Mouse (Mus musculus): ENCODE measurements at regions not wholly inside any gene's neighbourhood (a gene's known extent, or its start where the extent isn't known, plus 50 kb on each side); places are given as distances from the start of the nearest gene placed in this dataset.
"Not testable (repeated sequence)": the region's sequence is repeated elsewhere in the genome, so short reads cannot be mapped to it uniquely, and the experiment has no call there.

GRCm38 (mm10) chr11:45424066-45424465, 427.8 kb upstream of the Clint1 start:
- not testable (repeated sequence) for DNase-seq (ENCODE audit: low read depth, low spot score)

- no peak for DNase-seq (ENCODE audit: low read depth, low spot score)
Measured at GRCm38 (mm10) chr11:45440937-45441720, 410.7 kb upstream of the Clint1 start.

DNA sequence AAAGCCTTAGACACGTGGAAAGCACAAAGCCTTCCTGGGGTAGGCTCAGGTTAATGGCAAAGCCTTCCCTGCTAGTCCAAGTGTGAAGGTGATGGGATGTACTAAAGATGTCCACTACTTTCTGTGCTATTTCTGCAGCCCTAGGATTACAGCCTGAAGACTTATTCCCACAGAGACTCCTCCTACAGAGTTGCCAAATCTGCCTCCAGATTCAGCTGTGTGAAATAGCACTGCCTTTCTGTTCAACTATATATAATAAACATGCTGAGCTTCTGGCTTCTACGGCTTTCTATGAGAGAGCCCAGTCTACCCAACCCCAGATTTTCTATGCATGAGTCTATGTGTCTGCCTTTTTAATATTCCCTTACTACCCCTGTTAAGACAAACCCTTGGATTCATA, 405.3 kb upstream of the Clint1 start:
- no peak for DNase-seq (ENCODE audit: low read depth, low spot score)

DNA sequence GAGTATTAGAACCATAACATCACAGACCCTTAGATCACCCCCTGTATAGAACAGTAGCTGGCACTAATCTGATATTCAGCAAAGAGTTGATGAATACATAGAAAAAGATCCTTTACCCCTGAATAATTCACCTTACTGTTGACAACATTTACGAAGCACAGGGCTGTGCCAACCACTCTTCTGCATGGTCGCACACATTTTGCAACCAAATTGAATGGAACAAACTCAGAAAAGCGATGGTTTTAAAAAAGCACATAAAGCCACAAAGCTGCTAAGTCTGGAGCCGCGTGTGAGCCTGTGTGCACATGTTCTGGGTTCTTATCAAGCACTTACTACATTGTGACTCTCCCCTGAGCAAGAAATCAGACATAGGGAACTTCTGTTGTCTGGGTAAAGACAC, 397.6 kb upstream of the Clint1 start:
- DNase-seq (ENCODE audit: low read depth, low spot score): no peak

DNA sequence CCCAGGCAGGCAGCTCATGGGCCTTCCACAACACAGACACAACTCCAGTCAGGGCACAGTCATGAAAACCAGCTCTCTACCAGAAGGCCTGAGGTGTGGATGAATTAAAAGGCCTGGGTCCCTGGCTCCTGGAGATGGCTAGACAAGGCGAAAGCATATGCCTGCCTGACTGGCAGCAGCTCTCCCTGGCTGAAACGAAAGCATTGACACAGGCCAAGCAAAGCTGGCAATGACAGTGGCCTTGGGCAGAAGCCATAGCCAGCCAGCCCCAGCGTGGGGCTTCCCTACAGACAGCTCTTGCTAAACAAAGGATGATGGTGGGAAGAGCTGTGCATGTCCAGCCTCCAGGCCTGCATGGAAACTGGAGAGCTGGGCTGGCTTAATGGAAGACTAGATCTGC, 396.9 kb upstream of the Clint1 start:
- DNase-seq (ENCODE audit: low read depth, low spot score): no peak

GRCm38 (mm10) chr11:45456724-45457123, 395.1 kb upstream of the Clint1 start:
- DNase-seq (ENCODE audit: low read depth, low spot score): no peak

- DNase-seq (ENCODE audit: low read depth, low spot score): no peak
Measured at GRCm38 (mm10) chr11:45457597-45457996, 394.3 kb upstream of the Clint1 start.

- DNase-seq (ENCODE audit: low read depth, low spot score): no peak
Measured at GRCm38 (mm10) chr11:45460000-45460792, 391.7 kb upstream of the Clint1 start.

DNA sequence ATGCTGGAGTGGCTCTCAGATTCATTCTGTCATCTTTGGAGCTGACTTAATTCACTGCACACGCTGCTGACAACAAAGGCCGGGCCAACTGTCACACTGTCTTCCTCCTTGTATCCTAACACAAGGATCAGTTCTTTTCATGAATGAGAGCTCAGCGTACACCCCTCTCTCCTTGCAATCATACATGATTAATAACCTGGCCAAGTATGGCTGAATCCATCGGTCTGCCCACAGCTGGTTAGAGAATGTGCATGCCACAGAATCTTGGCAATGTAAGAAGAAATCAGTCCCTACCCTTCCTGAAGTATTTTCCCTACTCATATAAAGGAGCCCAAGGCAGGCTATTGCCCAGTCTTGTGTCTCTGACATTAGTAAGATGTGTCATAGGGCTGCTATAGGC, 387.4 kb upstream of the Clint1 start:
- DNase-seq (ENCODE audit: low read depth, low spot score): no peak

- DNase-seq (ENCODE audit: low read depth, low spot score): no peak
Measured at GRCm38 (mm10) chr11:45466350-45466749, 385.5 kb upstream of the Clint1 start.

DNA sequence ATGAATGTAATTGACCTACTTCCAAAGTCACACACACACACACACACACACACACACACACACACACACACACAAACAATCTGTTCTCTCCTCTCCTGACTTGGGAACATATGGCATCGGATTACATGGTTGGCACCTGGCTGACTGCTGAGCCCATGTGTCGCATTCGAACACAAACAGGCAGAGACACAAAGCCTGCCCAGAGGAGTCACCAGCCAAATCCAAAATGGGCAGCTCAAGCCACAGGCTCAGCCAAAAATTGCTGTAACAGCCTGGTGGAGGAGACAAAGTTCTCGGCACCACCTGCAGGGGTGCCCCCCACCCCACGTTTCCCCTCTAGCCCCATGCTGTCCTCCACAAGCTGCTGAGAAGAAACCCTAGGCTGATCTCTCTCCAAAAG, 379.7 kb upstream of the Clint1 start:
- DNase-seq (ENCODE audit: low read depth, low spot score): no peak

GRCm38 (mm10) chr11:45476917-45477316, 374.9 kb upstream of the Clint1 start:
- no peak for DNase-seq (ENCODE audit: low read depth, low spot score)

- no peak for DNase-seq (ENCODE audit: low read depth, low spot score)
Measured at GRCm38 (mm10) chr11:45485950-45486349, 365.9 kb upstream of the Clint1 start.

- no peak for DNase-seq (ENCODE audit: low read depth, low spot score)
Measured at GRCm38 (mm10) chr11:45491021-45491967, 360.6 kb upstream of the Clint1 start.

GRCm38 (mm10) chr11:45495246-45495645, 356.6 kb upstream of the Clint1 start:
- DNase-seq (ENCODE audit: low read depth, low spot score): no peak

GRCm38 (mm10) chr11:45508566-45508965, 343.3 kb upstream of the Clint1 start:
- no peak for DNase-seq (ENCODE audit: low read depth, low spot score)

DNA sequence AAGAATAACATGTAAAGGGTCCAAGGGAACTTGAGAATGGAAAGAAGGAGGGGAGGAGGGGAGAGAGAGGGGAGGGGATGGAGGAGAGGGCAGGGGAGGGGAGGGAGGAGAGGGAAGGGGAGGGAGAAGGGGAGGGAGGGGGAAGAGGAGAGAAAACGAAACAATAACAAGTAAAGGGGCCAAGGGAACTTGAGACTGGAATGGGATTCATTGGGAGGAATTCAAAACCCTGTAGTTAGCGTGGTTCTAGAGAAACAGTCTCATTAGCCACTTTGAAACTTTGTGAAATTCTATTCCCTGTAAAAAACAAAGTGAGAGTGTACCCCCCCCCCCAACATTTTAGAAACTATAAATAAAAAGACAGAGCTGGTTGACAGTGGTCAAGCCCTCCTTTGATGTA, 342.6 kb upstream of the Clint1 start:
- no peak for DNase-seq (ENCODE audit: low read depth, low spot score)

DNA sequence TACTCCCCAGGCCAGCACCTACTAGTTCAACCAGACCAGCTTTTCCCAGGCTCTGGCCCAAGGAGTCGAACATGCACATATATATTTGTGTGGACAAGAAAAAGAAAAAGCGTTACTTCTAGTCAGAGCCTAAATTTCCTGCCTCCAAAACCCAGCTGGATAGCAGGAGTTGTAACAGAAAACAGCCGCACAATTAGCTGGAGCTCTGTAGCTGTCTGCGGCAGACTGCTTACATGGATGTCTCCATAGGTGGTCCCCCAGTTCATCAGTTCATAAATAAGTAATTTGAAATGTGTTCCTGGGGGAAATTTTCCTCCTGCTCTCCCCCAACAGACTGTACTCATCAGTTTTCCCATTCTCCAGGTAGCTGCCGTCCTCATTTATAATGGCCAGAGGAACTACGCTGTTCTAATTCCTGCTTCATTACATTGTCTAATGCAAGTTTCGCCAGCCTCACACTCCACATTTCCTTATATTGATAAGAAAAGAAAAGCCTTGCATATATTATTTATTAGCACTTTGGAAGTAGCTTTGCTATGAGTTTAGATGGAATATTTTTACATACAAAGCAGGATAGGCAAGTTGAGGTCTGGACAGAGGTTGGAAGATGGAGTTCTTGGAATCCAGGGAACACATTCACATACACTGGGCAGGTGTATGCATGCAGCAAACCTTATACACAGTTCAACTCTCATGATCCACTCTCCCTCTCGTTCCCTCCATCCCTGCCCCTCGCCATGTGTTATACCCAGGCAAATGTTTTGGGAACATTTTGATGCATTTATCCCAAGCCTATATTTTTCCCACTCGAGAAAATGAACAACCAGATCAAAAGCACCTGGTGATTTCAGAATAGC, 337.2 kb upstream of the Clint1 start:
- DNase-seq (ENCODE audit: low read depth, low spot score): no peak

DNA sequence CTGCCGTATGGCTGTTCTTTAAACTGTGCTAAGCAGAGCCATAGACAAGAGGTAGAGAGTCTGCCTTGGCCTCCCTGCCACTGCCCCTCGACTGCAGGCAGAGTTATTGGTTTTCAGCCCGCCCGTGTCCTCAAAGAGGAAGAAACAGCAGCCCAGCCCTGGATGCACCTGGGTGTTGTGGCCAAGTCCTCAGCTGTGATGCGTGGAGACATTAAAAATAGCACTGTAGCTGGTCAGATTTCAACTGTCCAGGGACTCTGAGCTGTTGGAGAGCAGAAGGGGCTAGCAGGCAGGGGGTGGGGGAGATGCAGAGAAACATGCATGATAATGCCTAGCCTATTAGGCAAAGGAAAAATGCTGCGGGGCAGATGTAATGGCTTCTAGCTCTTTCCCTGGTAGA, 327.1 kb upstream of the Clint1 start:
- no peak for DNase-seq (ENCODE audit: low read depth, low spot score)

DNA sequence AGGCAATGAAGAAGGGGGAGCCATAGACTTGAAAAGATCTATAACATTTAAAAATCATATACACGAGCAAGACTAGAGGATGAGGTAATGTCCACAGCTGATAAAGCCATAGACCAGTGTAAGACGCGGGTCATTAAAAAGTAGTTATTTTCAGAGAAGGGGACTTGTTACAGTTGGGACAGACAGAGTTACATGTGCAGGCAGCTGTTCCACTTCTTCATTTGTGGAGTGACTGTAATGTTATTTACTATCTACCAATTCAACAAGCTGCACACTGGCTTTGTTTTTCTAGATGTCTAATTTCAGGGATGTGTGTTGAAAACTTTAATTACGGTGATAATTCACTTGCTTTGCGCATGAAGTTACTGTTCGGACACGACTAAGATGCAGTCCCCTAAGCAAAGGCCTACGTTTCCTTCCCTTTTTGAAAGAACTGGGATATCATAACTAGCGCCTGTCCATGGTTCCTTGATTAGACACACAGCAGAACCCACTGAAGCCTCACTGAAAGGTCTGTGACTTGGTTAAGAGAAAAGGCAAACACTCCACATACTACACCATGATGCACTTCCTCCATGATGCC, 320.7 kb upstream of the Clint1 start:
- no peak for DNase-seq (ENCODE audit: low read depth, low spot score)

All from CD4-positive, CD25-positive, alpha-beta regulatory T cell, adult 2 months (primary cell).